Mouse (Mus musculus): Measurements from ENCODE around the gene Smr3a. TPM values are rescaled to one million over a fixed set of nuclear protein-coding genes. Genes with fewer than 3 reads are reported as not detected.

Smr3a gene
- not detected for total RNA-seq (2022)

GRCm38 (mm10) chr5:88002249-88002648 is at the start of gene Smr3a:
Gene Smr3a (plus strand): TSS chr5:88002549.
- no peak for DNase-seq (ENCODE audit: low spot score in 2 of 2)

- DNase-seq (ENCODE audit: low spot score in 2 of 2): no peak
These were observed 33.1 kb upstream of the Smr3a start, which contains the start of the genes 2310003L06Rik and Gm28434 for GRCm38 (mm10) chr5:87969201-87969600. Gene 2310003L06Rik (plus strand): TSS chr5:87969459. Gene Gm28434 (plus strand): TSS chr5:87969517.

GRCm38 (mm10) chr5:87979139-87979538 is 23.2 kb upstream of the Smr3a start, which contains the start of gene Cabs1:
Gene Cabs1 (plus strand): TSS chr5:87979439.
- DNase-seq (ENCODE audit: low spot score in 2 of 2): no peak

GRCm38 (mm10) chr5:87982468-87983214 is 19.7 kb upstream of the Smr3a start:
- no peak for DNase-seq (ENCODE audit: low spot score in 2 of 2)

- DNase-seq (ENCODE audit: low spot score in 2 of 2): no peak
These were observed 2.9 kb downstream of the Smr3a start for GRCm38 (mm10) chr5:88005241-88005640.

Other genes with a start within 250 kb of the Smr3a start
- not detected for gene Csn1s2a, start 228.0 kb upstream of the Smr3a start, total RNA-seq (2022)
- gene Csn1s2b, start 194.5 kb upstream of the Smr3a start, total RNA-seq (2022): not detected
- not detected for gene Prr27, start 176.9 kb upstream of the Smr3a start, total RNA-seq (2022)
- not detected for gene Odam, start 117.5 kb upstream of the Smr3a start, total RNA-seq (2022)
- gene Csn3, start 77.0 kb upstream of the Smr3a start, total RNA-seq (2022): not detected
- gene 2310003L06Rik, start 33.1 kb upstream of the Smr3a start, total RNA-seq (2022): not detected
- gene Gm28434, start 33.0 kb upstream of the Smr3a start, total RNA-seq (2022): not detected
- gene Cabs1, start 23.1 kb upstream of the Smr3a start, total RNA-seq (2022): not detected
- not detected for gene Smr2, start 84.0 kb downstream of the Smr3a start, total RNA-seq (2022)
- not detected for gene Gm11116, start 109.0 kb downstream of the Smr3a start, total RNA-seq (2022)
- gene Gm11115, start 151.6 kb downstream of the Smr3a start, total RNA-seq (2022): not detected